In genomic region chr10:37133876-37134708, GRCm38 (mm10) we compare ENCODE assay signal across 10 mouse cellular contexts. TPM values are rescaled to one million over a fixed set of nuclear protein-coding genes. Genes with fewer than 3 reads are reported as not detected.
DNase-seq lines count a peak whose midpoint lies in the region; ATAC-seq and TF ChIP-seq lines count a peak whose summit lies in the region.
"Had no signal": no experiment of that assay in that cellular context is flagged by ENCODE, and none has a peak within 500 bp of the region (broad histone marks: within the 10 kb centered on the region; RNA-seq: fewer than 3 reads in every experiment).

No protein-coding gene starts in this region.

- no peaks in the 10 kb centered on the region for H3K27me3 ChIP-seq in heart, embryonic 14.5 days (ENCODE audit: control insufficient read depth, insufficient read depth, low read length)
- no peaks in the 10 kb centered on the region for H3K27me3 ChIP-seq in hindbrain, embryonic 11.5 days (ENCODE audit: control insufficient read depth, insufficient read depth, low read length)
- no peaks in the 10 kb centered on the region for H3K27me3 ChIP-seq in midbrain, embryonic 14.5 days (ENCODE audit: control insufficient read depth, insufficient read depth, low read length)
- H3K27me3 ChIP-seq: stomach, embryonic 15.5 days had no signal

- WGBS in heart, embryonic 14.5 days = 88% methylated on average over 4 of the region's 4 CpGs
- 89% methylated on average over 4 of the region's 4 CpGs for WGBS in hindbrain, embryonic 11.5 days
- 78% methylated on average over 4 of the region's 4 CpGs for WGBS in midbrain, embryonic 14.5 days

- no peak for ATAC-seq in heart, embryonic 14.5 days (ENCODE audit: insufficient number of reproducible peaks, insufficient read depth, low FRiP score, low read depth)
- ATAC-seq in hindbrain, embryonic 11.5 days (ENCODE audit: low FRiP score) = no peak
- ATAC-seq in midbrain, embryonic 14.5 days (ENCODE audit: low FRiP score, low TSS enrichment) = no peak

- intact Hi-C loops in heart, postnatal 14 days (cut with DNase I) = loop anchor here (10.0 kb wide), 1 partner anchor 671 kb away; no protein-coding TSS in a partner anchor
- intact Hi-C loops in gastrocnemius, postnatal 36 days (cut with DNase I) = no loop called here

- H3K27ac ChIP-seq in heart, embryonic 14.5 days (replicated peaks in 1 of 2; ENCODE audit: control insufficient read depth in 1 of 2, insufficient read depth in 1 of 2, low read depth in 2 of 2, low read length in 2 of 2) = no peak overlapping the region
- no peak overlapping the region for H3K27ac ChIP-seq in cortical plate, adult 2 months (ENCODE audit: insufficient read depth, low read length)
- no peak overlapping the region for H3K27ac ChIP-seq in hindbrain, embryonic 11.5 days (ENCODE audit: low read depth, low read length)
- H3K27ac ChIP-seq in midbrain, embryonic 14.5 days (replicated peaks; ENCODE audit: low read depth, low read length) = no peak overlapping the region
- H3K27ac ChIP-seq: stomach, embryonic 15.5 days had no signal

- no peaks in the 10 kb centered on the region for H3K9me3 ChIP-seq in heart, embryonic 14.5 days (ENCODE audit: control insufficient read depth, low read length)
- no peaks in the 10 kb centered on the region for H3K9me3 ChIP-seq in hindbrain, embryonic 11.5 days (ENCODE audit: control insufficient read depth, low read length)
- no peaks in the 10 kb centered on the region for H3K9me3 ChIP-seq in midbrain, embryonic 14.5 days (ENCODE audit: control insufficient read depth, low read length)
- H3K9me3 ChIP-seq: stomach, embryonic 15.5 days had no signal

- no peak for DNase-seq in heart, postnatal 14 days
- DNase-seq in hindbrain, embryonic 11.5 days (ENCODE audit: low spot score) = peak; percentile 25
- DNase-seq in midbrain, embryonic 14.5 days = peak; percentile 57
- no peak for DNase-seq in frontal cortex, postnatal 14 days (ENCODE audit: low spot score in 2 of 2)
- no peak for DNase-seq in urinary bladder, postnatal 25 days (ENCODE audit: low spot score)
- DNase-seq in gastrocnemius, postnatal 36 days = no peak
- DNase-seq: lung, postnatal 10 days had no signal

- peaks cover 36% of the 10 kb centered on the region for H3K36me3 ChIP-seq in heart, embryonic 14.5 days (ENCODE audit: control insufficient read depth, insufficient read depth, low read length)
- no peaks in the 10 kb centered on the region for H3K36me3 ChIP-seq in hindbrain, embryonic 11.5 days (ENCODE audit: control insufficient read depth, insufficient read depth, low read length)
- peaks cover 41% of the 10 kb centered on the region for H3K36me3 ChIP-seq in midbrain, embryonic 14.5 days (ENCODE audit: control insufficient read depth, insufficient read depth, low read length)
- H3K36me3 ChIP-seq: stomach, embryonic 15.5 days had no signal

- TF ChIP-seq CTCF in cortical plate, adult 2 months (IDR thresholded peaks at IDR 0.05; ENCODE audit: extremely low read depth, insufficient read depth, low read length) = no peak

- H3K4me2 ChIP-seq in heart, embryonic 14.5 days (ENCODE audit: low read length) = peak overlapping the region; percentile 85
- peak overlapping the region; percentile 48 for H3K4me2 ChIP-seq in hindbrain, embryonic 11.5 days (replicated peaks; ENCODE audit: low read depth, low read length)
- H3K4me2 ChIP-seq in midbrain, embryonic 14.5 days (ENCODE audit: low read length) = peak overlapping the region; percentile 91

- no peak for TF ChIP-seq POLR2A in cortical plate, adult 2 months (IDR thresholded peaks at IDR 0.05; ENCODE audit: extremely low read depth, insufficient read depth, low read length)

- H3K9ac ChIP-seq in heart, embryonic 14.5 days (ENCODE audit: low read length) = no peak overlapping the region
- no peak overlapping the region; the same call in 1 of the 2 replicates for H3K9ac ChIP-seq in hindbrain, embryonic 11.5 days (ENCODE audit: low read depth, low read length)
- H3K9ac ChIP-seq in midbrain, embryonic 14.5 days (replicated peaks; ENCODE audit: low read length) = peak overlapping the region; percentile 63

- H3K4me1 ChIP-seq in heart, embryonic 14.5 days (ENCODE audit: control insufficient read depth in 2 of 2, insufficient read depth in 2 of 2, low read length in 2 of 2) = 0 out of 4 replicates have a peak, but pooled peaks cover 0 to 3% of the 10 kb centered on the region in 2 experiments
- no peaks in the 10 kb centered on the region for H3K4me1 ChIP-seq in cortical plate, adult 2 months (ENCODE audit: control insufficient read depth, insufficient read depth, low read length)
- no peaks in the 10 kb centered on the region for H3K4me1 ChIP-seq in hindbrain, embryonic 11.5 days (replicated peaks; ENCODE audit: control insufficient read depth, insufficient read depth, low read length)
- H3K4me1 ChIP-seq in midbrain, embryonic 14.5 days (ENCODE audit: control insufficient read depth, insufficient read depth, low read length) = peaks cover 18% of the 10 kb centered on the region
- H3K4me1 ChIP-seq: stomach, embryonic 15.5 days had no signal

- peak overlapping the region in 1 of 2 experiments; percentile 16; a peak in 1 of 4 replicates for H3K4me3 ChIP-seq in heart, embryonic 14.5 days (ENCODE audit: control insufficient read depth in 1 of 2, insufficient read depth in 1 of 2, low read depth in 1 of 2, low read length in 2 of 2)
- peak overlapping the region; percentile 8; the same call in 1 of the 2 replicates for H3K4me3 ChIP-seq in cortical plate, adult 2 months (ENCODE audit: insufficient read depth, low read length)
- peak overlapping the region; percentile 99 for H3K4me3 ChIP-seq in hindbrain, embryonic 11.5 days (ENCODE audit: low read depth, low read length)
- H3K4me3 ChIP-seq in midbrain, embryonic 14.5 days (replicated peaks; ENCODE audit: low read depth, low read length) = peak overlapping the region; percentile 99

RNA-seq across cellular contexts. Expression of gene Marcks, which starts 4.6 kb away (rescaled TPM):
- 92.2 and 96.5 TPM in 2 replicates for polyA plus RNA-seq in heart, embryonic 14.5 days (2014; fragmentation: Nextera tagmentation; extraction: Ambion mirVana)
- total RNA-seq in heart, postnatal 14 days (2021) = 10 to 100 TPM; 75.6 to 79.2 TPM
- polyA plus RNA-seq in cortical plate, adult 2 months (2012; rRNA removed) = 84.5 and 87.9 TPM in 2 replicates
- polyA plus RNA-seq in hindbrain, embryonic 11.5 days (2014; fragmentation: Nextera tagmentation; extraction: Ambion mirVana) = 407 and 453 TPM in 2 replicates
- polyA plus RNA-seq in midbrain, embryonic 14.5 days (2014; fragmentation: Nextera tagmentation; extraction: Ambion mirVana) = 403 and 415 TPM in 2 replicates
- total RNA-seq in gastrocnemius, postnatal 36 days (2021) = 10 to 100 TPM; 23.9 to 25.0 TPM

Comparison
In these comparisons a context has a peak if more than half of its experiments do, and no peak if none do; other contexts are left out.
1. DNase-seq: peak in hindbrain, embryonic 11.5 days (single experiment) and midbrain, embryonic 14.5 days (single experiment); none in heart, postnatal 14 days (0 of 2), frontal cortex, postnatal 14 days (0 of 2), urinary bladder, postnatal 25 days (single experiment) and gastrocnemius, postnatal 36 days (0 of 2).
2. Peak in every context shown above with its lines, with median percentiles within 50 percentile points of each other: H3K4me2 ChIP-seq.